Mouse (Mus musculus): ENCODE results near the gene Zfp819.
"Not testable (repeated sequence)": the region's sequence is repeated elsewhere in the genome, so short reads cannot be mapped to it uniquely, and the experiment has no call there.

The Zfp819 gene

GRCm38 (mm10) chr7:43643046-43643652, 36.2 kb downstream of the Zfp819 start:
- no peak for DNase-seq (ENCODE audit: low read depth, low spot score)

- no peak for DNase-seq (ENCODE audit: low read depth, low spot score)
These were observed 45.7 kb downstream of the Zfp819 start for GRCm38 (mm10) chr7:43652683-43653082.

- DNase-seq (ENCODE audit: low read depth, low spot score), result no peak
These were observed 47.5 kb downstream of the Zfp819 start for GRCm38 (mm10) chr7:43654519-43654918.

GRCm38 (mm10) chr7:43656232-43656631, 49.3 kb downstream of the Zfp819 start:
- no peak for DNase-seq (ENCODE audit: low read depth, low spot score)

- no peak for DNase-seq (ENCODE audit: low read depth, low spot score)
These were observed 53.0 kb downstream of the Zfp819 start, which contains the start of gene Siglece for GRCm38 (mm10) chr7:43660002-43660401. Siglece (minus strand) TSS chr7:43660161.

- peak; percentile 89 for DNase-seq (ENCODE audit: low read depth, low spot score)
These were observed 55.8 kb downstream of the Zfp819 start for GRCm38 (mm10) chr7:43662804-43663203.

GRCm38 (mm10) chr7:43667221-43667620, 60.3 kb downstream of the Zfp819 start:
- not testable (repeated sequence) for DNase-seq (ENCODE audit: low read depth, low spot score)

All from 3T3-L1 (cell line).